Mouse (Mus musculus) heart, postnatal 14 days (tissue): ENCODE data around the gene Hpse2. TPM values are rescaled to one million over a fixed set of nuclear protein-coding genes. Genes with fewer than 3 reads are reported as not detected.

ENCODE experiments used
- DNase-seq, 2 experiments: peaks; one replicate each; pipeline ENCODE4 v3.0.0; 2021 to 2022
- intact Hi-C: fragments of 180-260 bp; cut with DNase I; formaldehyde crosslinking; loops from one replicate; pipeline ENCODE4 v1.15.1; 2025
- total RNA-seq, 2 experiments: library from RNA; stranded (reverse); gene quantifications; 2 replicates each; pipeline ENCODE4 v1.2.3; 2021

Hpse2 gene
- total RNA-seq, 2 experiments from 2014 or later: 0.22 to 0.44 TPM

GRCm38 (mm10) chr19:43175437-43175965 lies 212.7 kb downstream of the Hpse2 start:
- DNase-seq: no peak
- intact Hi-C loops: no loop called here

DNA sequence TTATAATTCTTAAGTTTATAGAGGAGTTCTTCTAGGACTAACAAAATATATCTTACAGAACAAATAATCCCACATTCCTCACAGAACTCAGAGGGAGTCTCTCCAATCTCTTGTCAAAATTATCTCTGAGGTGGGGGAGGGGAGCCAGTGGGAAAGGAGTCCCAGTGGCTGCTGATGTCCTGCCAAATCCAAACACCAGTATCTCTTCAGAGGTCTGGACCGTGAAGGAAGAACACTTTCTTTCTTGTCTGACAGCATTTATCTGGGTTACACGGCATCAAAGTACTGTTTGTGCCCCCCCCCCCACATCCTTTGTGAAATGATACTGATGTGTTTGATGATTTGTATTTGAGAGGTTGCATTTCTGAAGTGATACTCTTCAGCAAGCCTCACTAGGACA lies 213.3 kb downstream of the Hpse2 start:
- intact Hi-C loops: no loop called here
- DNase-seq: peak in 1 of 2 experiments; percentile 10

DNA sequence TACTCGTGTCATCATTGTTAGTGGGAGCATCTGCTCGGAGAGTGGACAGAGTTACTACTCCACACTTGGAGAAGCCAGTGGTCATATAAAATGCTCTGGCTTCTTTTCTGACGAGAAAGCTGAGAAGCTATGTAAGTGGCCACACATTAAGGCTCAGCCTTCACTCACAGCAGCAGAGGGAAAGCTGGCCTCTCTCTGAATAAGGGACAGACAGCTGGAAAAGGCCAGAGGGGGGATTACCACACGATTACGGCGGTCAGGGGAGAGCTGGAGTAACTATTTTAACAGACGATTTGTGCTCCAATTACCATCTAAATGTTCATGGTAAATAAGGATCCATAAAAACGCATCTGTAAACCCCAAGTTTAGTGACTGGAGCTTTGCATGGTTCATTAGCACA lies 232.1 kb downstream of the Hpse2 start:
- intact Hi-C loops: no loop called here
- DNase-seq: peak; percentile 1 to 2

DNA sequence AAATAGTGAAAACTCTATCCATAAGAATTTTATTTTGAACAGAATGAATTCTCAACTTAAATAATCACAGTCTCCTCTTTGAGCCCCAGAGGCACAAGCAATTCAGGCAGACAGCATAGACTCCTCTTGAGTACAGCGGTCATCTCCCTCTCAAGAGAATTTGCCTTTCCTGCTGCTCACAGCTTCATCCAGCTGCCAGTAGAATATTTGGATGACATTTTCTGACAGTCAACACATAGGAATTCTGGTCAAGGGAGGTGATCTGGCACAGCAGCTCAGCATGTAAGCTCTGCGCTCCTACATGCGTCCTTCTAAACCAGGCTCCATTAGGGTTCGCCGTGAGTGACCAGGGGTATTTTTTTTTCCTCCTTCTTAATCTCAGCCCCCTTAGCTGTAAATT lies 232.6 kb downstream of the Hpse2 start:
- DNase-seq: peak; percentile 8 to 21
- intact Hi-C loops: no loop called here

- DNase-seq: no peak
- intact Hi-C loops: no loop called here
Observed at GRCm38 (mm10) chr19:43147901-43148300, 240.3 kb downstream of the Hpse2 start.

GRCm38 (mm10) chr19:43146820-43147219 lies 241.3 kb downstream of the Hpse2 start:
- no peak for DNase-seq
- intact Hi-C loops: no loop called here

GRCm38 (mm10) chr19:43141646-43142045 lies 246.5 kb downstream of the Hpse2 start:
- intact Hi-C loops: no loop called here
- DNase-seq: peak in 1 of 2 experiments; percentile 5

- no peak for DNase-seq
- intact Hi-C loops: no loop called here
Observed at GRCm38 (mm10) chr19:43109796-43110195, 278.4 kb downstream of the Hpse2 start.

DNA sequence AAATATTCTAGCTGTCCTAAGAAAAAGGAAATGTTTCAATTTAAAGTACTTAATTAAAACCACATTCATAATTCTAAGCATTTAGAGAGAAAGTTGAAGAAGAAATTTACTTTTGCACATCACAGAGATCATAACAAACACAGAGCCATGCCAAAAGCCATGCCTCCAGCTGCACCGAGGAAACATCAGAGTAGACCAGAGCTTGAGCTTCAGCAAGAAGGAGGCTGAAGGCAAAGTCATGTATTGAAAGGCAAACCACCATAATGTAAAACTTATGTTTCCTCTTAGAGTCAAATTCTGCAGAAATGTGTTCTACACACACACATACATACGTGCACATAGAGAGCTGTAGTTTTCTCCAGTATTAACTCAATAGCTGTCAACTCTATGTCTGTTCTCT lies 291.2 kb downstream of the Hpse2 start:
- intact Hi-C loops: no loop called here
- no peak for DNase-seq

DNA sequence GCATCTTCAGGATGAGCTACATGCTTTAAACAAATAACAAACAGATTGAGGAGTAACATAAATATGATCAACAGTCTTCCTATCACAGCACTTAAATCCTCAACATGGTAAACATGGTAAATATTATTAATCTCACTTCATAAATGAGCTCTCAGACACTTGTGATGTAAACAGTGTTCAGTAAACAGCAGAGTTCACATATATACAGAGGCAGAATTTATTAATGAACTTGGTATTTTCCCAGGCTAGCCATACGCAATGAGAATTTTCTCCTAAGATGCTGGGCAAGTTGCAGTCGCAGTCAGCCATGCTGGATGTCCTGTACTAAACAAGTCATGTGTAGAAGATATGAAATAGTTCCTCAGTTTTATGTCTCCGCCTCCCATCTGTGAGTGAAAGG lies 300.9 kb downstream of the Hpse2 start:
- intact Hi-C loops: no loop called here
- no peak for DNase-seq

GRCm38 (mm10) chr19:43064155-43064554 lies 324.0 kb downstream of the Hpse2 start:
- intact Hi-C loops: no loop called here
- peak in 1 of 2 experiments; percentile 4 for DNase-seq

GRCm38 (mm10) chr19:43044506-43044905 lies 343.6 kb downstream of the Hpse2 start:
- intact Hi-C loops: no loop called here
- DNase-seq: no peak

DNA sequence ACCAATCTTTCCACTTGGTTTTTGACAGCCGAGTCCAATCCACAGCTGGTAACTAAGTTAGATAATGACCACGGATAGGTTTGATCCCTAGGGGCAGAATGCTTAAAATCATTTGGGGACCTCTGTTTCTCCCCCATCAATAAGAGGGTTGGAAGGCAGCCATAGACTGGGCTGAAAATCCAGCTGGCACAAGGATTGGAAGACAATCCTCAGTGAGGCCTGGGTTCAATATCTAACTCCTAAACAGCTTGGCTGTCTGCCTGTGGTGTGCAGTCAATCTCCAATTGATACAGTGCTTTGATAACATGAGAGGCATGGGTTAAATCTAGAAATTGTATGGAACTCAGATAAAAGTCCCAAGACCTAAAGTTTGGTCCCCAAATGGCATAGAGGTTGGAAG lies 345.4 kb downstream of the Hpse2 start:
- intact Hi-C loops: no loop called here
- no peak for DNase-seq

- intact Hi-C loops: no loop called here
- DNase-seq: no peak
Observed at GRCm38 (mm10) chr19:43042211-43042610, 345.9 kb downstream of the Hpse2 start.

- no peak for DNase-seq
- intact Hi-C loops: no loop called here
Observed at GRCm38 (mm10) chr19:43036381-43036780, 351.8 kb downstream of the Hpse2 start.

- intact Hi-C loops: loop anchor here (1.0 to 10.0 kb wide), 5 partner anchors 45 to 457 kb away; no protein-coding TSS in a partner anchor
- DNase-seq: peak; percentile 40 to 61
Observed at GRCm38 (mm10) chr19:43027305-43027704, 360.9 kb downstream of the Hpse2 start.

- intact Hi-C loops: loop anchor here (10.0 kb wide), 1 partner anchor 462 kb away; no protein-coding TSS in a partner anchor
- DNase-seq: no peak
Observed at GRCm38 (mm10) chr19:43022611-43023173, 365.5 kb downstream of the Hpse2 start.

GRCm38 (mm10) chr19:43018792-43019191 lies 369.4 kb downstream of the Hpse2 start:
- intact Hi-C loops: no loop called here
- no peak for DNase-seq

DNA sequence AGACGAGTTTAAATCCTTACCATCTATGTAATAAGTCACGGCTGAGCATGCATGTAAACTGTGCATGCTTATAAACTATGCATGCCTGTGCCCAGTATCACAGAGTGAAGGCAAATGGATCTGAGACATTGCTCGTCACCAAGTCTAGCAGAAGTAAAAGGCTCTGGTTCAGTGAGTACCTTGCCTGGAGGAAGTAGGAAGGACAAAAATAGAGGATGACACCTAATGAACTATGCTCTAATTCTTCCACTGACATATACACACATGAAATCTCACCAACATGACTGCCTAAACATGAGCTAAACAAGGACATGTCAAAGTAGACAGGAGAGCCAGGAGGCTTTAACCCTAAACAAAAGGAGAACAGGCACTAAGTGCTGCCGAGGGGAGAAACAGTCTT lies 391.7 kb downstream of the Hpse2 start:
- intact Hi-C loops: no loop called here
- DNase-seq: no peak

- no peak for DNase-seq
- intact Hi-C loops: no loop called here
Observed at GRCm38 (mm10) chr19:42988833-42989232, 399.3 kb downstream of the Hpse2 start.

DNA sequence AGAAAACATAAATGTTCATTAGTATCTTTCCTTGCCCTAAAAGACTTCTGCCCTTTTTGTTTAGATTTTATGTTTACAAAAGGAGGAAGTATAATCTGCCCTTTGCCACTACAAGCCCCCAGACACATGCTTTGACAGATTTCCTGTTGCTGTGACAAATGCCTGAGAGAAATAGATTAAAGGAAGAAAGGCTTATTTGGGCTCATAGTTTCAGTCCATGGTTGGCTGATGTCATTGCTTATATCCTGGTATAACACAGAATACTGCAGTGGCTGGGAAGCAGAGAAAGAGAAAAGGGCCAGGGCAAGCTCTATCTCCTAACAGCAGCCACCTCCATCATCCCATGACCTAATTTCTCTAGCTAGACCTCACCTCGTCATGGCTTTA lies 401.8 kb downstream of the Hpse2 start:
- intact Hi-C loops: no loop called here

More for the DNA sequence above, 401.8 kb downstream of the Hpse2 start:
- no peak for DNase-seq
